Mouse (Mus musculus) forebrain, embryonic 13.5 days (tissue): Measurements from ENCODE around the gene Lrrn1. TPM values are rescaled to one million over a fixed set of nuclear protein-coding genes. Genes with fewer than 3 reads are reported as not detected.
A peak's percentile ranks its signal among the peaks of the same experiment; 100 is the strongest.

Experiments
- ATAC-seq: fragments of 200-750 bp; cut with Nextera tagmentation; 2 replicates; pipeline ENCODE4 v1.8.0; 2017
- H3K27ac ChIP-seq: fragments of 300-500 bp; sonication (generic); 2 replicates; pipeline ENCODE4 v1.5.1; 2015; ENCODE audit warnings: inconsistent platforms, mild to moderate bottlenecking, moderate library complexity
- H3K27me3 ChIP-seq: fragments of 300-500 bp; sonication (generic); 2 replicates; pipeline ENCODE4 v1.6.1; 2015; ENCODE audit warnings: mild to moderate bottlenecking, inconsistent platforms
- H3K36me3 ChIP-seq: fragments of 300-500 bp; sonication (generic); 2 replicates; pipeline ENCODE4 v1.6.1; 2015; ENCODE audit warnings: mild to moderate bottlenecking, inconsistent platforms; ENCODE audit not compliant: poor library complexity, severe bottlenecking
- H3K4me1 ChIP-seq: fragments of 300-500 bp; sonication (generic); 2 replicates; pipeline ENCODE4 v1.6.1; 2015; ENCODE audit warnings: inconsistent platforms
- H3K4me2 ChIP-seq: fragments of 300-500 bp; sonication (generic); 2 replicates; pipeline ENCODE4 v1.6.1; 2015; ENCODE audit warnings: inconsistent platforms, mild to moderate bottlenecking, moderate library complexity
- H3K4me3 ChIP-seq: fragments of 300-500 bp; sonication (generic); 2 replicates; pipeline ENCODE4 v1.5.1; 2015; ENCODE audit warnings: mild to moderate bottlenecking, inconsistent platforms
- H3K9ac ChIP-seq: fragments of 300-500 bp; sonication (generic); 2 replicates; pipeline ENCODE4 v1.6.1; 2015; ENCODE audit warnings: mild to moderate bottlenecking, inconsistent platforms
- H3K9me3 ChIP-seq: fragments of 300-500 bp; sonication (generic); replicated peaks from 2 replicates; pipeline ENCODE4 v1.6.1; 2016; ENCODE audit warnings: inconsistent platforms
- WGBS: fragments of 180-500 bp; shearing (Covaris S2); methylation state at CpG from one replicate; pipeline ENCODE4 v1.1.7; 2015; 5-methylcytosine and 5-hydroxymethylcytosine counted together
- polyA plus RNA-seq: library from polyadenylated mRNA; unstranded; fragments of >200 nt; fragmentation: Nextera tagmentation; extraction: Ambion mirVana; gene quantifications from 2 replicates; pipeline ENCODE4 v1.2.1, GENCODE M21; 2015

Gene Lrrn1
- polyA plus RNA-seq, 1 experiment from 2014 or later = 46.0 TPM

GRCm38 (mm10) chr6:107541918-107542317 is 12.3 kb downstream of the Lrrn1 start:
- peaks cover 10% of the 10 kb centered on the region; the same call in 1 of the 2 replicates for H3K36me3 ChIP-seq
- 0 out of 2 replicates have a peak overlapping the region, but pooled peaks have one; percentile 8 for H3K27ac ChIP-seq
- no peak overlapping the region for H3K9ac ChIP-seq
- 0 out of 2 replicates have a peak, but pooled peaks cover 2% of the 10 kb centered on the region for H3K4me1 ChIP-seq
- ATAC-seq = peak; percentile 84; the same call in 1 of the 2 replicates
- H3K9me3 ChIP-seq = no peaks in the 10 kb centered on the region
- WGBS = 82% methylated on average over 4 of the region's 4 CpGs
- no peak overlapping the region for H3K4me2 ChIP-seq
- H3K27me3 ChIP-seq = no peaks in the 10 kb centered on the region
- H3K4me3 ChIP-seq = no peak overlapping the region

- Histone ChIP-seq H3K4me3 (no peak overlapping the region), H3K4me2 (no peak overlapping the region)
- 76% methylated on average over 2 of the region's 2 CpGs for WGBS
These were observed 16.7 kb downstream of the Lrrn1 start for GRCm38 (mm10) chr6:107546272-107546671.

GRCm38 (mm10) chr6:107552511-107552910 is 22.9 kb downstream of the Lrrn1 start:
- WGBS = 95% methylated on average over 1 of the region's 1 CpGs
- no peak for ATAC-seq
- H3K4me3 ChIP-seq = no peak overlapping the region
- H3K27me3 ChIP-seq = no peaks in the 10 kb centered on the region
- no peak overlapping the region for H3K27ac ChIP-seq
- H3K9me3 ChIP-seq = no peaks in the 10 kb centered on the region
- 0 out of 2 replicates have a peak, but pooled peaks cover 4% of the 10 kb centered on the region for H3K4me1 ChIP-seq
- H3K36me3 ChIP-seq = no peaks in the 10 kb centered on the region
- no peak overlapping the region for H3K4me2 ChIP-seq
- H3K9ac ChIP-seq = no peak overlapping the region

More at GRCm38 (mm10) chr6:107546272-107546671, 16.7 kb downstream of the Lrrn1 start:
- Histone ChIP-seq H3K9me3 (no peaks in the 10 kb centered on the region), H3K27me3 (no peaks in the 10 kb centered on the region), H3K9ac (no peak overlapping the region), H3K27ac (no peak overlapping the region), H3K36me3 (peaks cover 4% of the 10 kb centered on the region; the same call in 1 of the 2 replicates), H3K4me1 (no peaks in the 10 kb centered on the region)
- ATAC-seq = no peak

GRCm38 (mm10) chr6:107555364-107555763 is 25.8 kb downstream of the Lrrn1 start:
- WGBS = 90% methylated on average over 5 of the region's 5 CpGs
- Histone ChIP-seq H3K9ac (no peak overlapping the region), H3K9me3 (no peaks in the 10 kb centered on the region), H3K27ac (no peak overlapping the region), H3K4me1 (0 out of 2 replicates have a peak, but pooled peaks cover 4% of the 10 kb centered on the region), H3K4me2 (no peak overlapping the region), H3K27me3 (no peaks in the 10 kb centered on the region), H3K4me3 (no peak overlapping the region), H3K36me3 (peaks cover 10% of the 10 kb centered on the region; the same call in 1 of the 2 replicates)
- no peak for ATAC-seq

GRCm38 (mm10) chr6:107556996-107557395 is 27.4 kb downstream of the Lrrn1 start:
- no peaks in the 10 kb centered on the region for H3K27me3 ChIP-seq
- no peak overlapping the region for H3K4me3 ChIP-seq
- H3K36me3 ChIP-seq = peaks cover 10% of the 10 kb centered on the region; the same call in 1 of the 2 replicates
- ATAC-seq = peak; percentile 55
- H3K4me2 ChIP-seq = no peak overlapping the region
- no peaks in the 10 kb centered on the region for H3K9me3 ChIP-seq
- 57% methylated on average over 3 of the region's 3 CpGs for WGBS
- no peak overlapping the region for H3K9ac ChIP-seq
- H3K4me1 ChIP-seq = no peaks in the 10 kb centered on the region
- H3K27ac ChIP-seq = no peak overlapping the region

GRCm38 (mm10) chr6:107557806-107558205 is 28.2 kb downstream of the Lrrn1 start:
- whole genome bisulfite sequencing = 84% methylated on average over 3 of the region's 3 CpGs
- peaks cover 10% of the 10 kb centered on the region; the same call in 1 of the 2 replicates for H3K36me3 ChIP-seq
- ATAC-seq = no peak
- H3K4me3 ChIP-seq = no peak overlapping the region
- H3K4me1 ChIP-seq = no peaks in the 10 kb centered on the region
- H3K4me2 ChIP-seq = no peak overlapping the region
- no peak overlapping the region for H3K27ac ChIP-seq
- no peaks in the 10 kb centered on the region for H3K9me3 ChIP-seq
- H3K27me3 ChIP-seq = no peaks in the 10 kb centered on the region
- no peak overlapping the region for H3K9ac ChIP-seq

GRCm38 (mm10) chr6:107562255-107562654 is 32.7 kb downstream of the Lrrn1 start:
- Histone ChIP-seq H3K27me3 (no peaks in the 10 kb centered on the region), H3K9me3 (no peaks in the 10 kb centered on the region), H3K4me3 (no peak overlapping the region), H3K4me2 (no peak overlapping the region), H3K9ac (no peak overlapping the region), H3K4me1 (no peaks in the 10 kb centered on the region), H3K36me3 (peaks cover 16% of the 10 kb centered on the region), H3K27ac (no peak overlapping the region)
- 95% methylated on average over 2 of the region's 2 CpGs for WGBS
- ATAC-seq = no peak

GRCm38 (mm10) chr6:107566944-107567634 is 37.5 kb downstream of the Lrrn1 start:
- 91% methylated on average over 12 of the region's 12 CpGs for WGBS
- no peaks in the 10 kb centered on the region for H3K9me3 ChIP-seq
- H3K9ac ChIP-seq = no peak overlapping the region
- ATAC-seq = no peak
- H3K4me1 ChIP-seq = no peaks in the 10 kb centered on the region
- no peak overlapping the region for H3K4me3 ChIP-seq
- peaks cover 45% of the 10 kb centered on the region for H3K36me3 ChIP-seq
- no peaks in the 10 kb centered on the region for H3K27me3 ChIP-seq
- no peak overlapping the region for H3K27ac ChIP-seq
- H3K4me2 ChIP-seq = no peak overlapping the region

- Histone ChIP-seq H3K27ac (no peak overlapping the region), H3K36me3 (peaks cover 22% of the 10 kb centered on the region), H3K4me1 (peaks cover 4% of the 10 kb centered on the region; the same call in 1 of the 2 replicates), H3K4me2 (no peak overlapping the region), H3K4me3 (no peak overlapping the region), H3K27me3 (no peaks in the 10 kb centered on the region), H3K9ac (no peak overlapping the region), H3K9me3 (no peaks in the 10 kb centered on the region)
- ATAC-seq = no peak
- 93% methylated on average over 3 of the region's 3 CpGs for WGBS
These were observed 45.0 kb downstream of the Lrrn1 start for GRCm38 (mm10) chr6:107574561-107574960.

- 70% methylated on average over 3 of the region's 3 CpGs for WGBS
- H3K9ac ChIP-seq = no peak overlapping the region
These were observed 45.8 kb downstream of the Lrrn1 start for GRCm38 (mm10) chr6:107575405-107575804.

GRCm38 (mm10) chr6:107577309-107577708 is 47.7 kb downstream of the Lrrn1 start:
- Histone ChIP-seq H3K4me1 (peaks cover 4% of the 10 kb centered on the region; the same call in 1 of the 2 replicates), H3K36me3 (peaks cover 6% of the 10 kb centered on the region; the same call in 1 of the 2 replicates), H3K4me3 (no peak overlapping the region), H3K9me3 (no peaks in the 10 kb centered on the region), H3K4me2 (no peak overlapping the region), H3K27ac (no peak overlapping the region), H3K9ac (no peak overlapping the region), H3K27me3 (no peaks in the 10 kb centered on the region)
- ATAC-seq = no peak
- 98% methylated on average over 8 of the region's 8 CpGs for WGBS

More at GRCm38 (mm10) chr6:107575405-107575804, 45.8 kb downstream of the Lrrn1 start:
- no peak for ATAC-seq
- Histone ChIP-seq H3K36me3 (peaks cover 16% of the 10 kb centered on the region; the same call in 1 of the 2 replicates), H3K4me2 (no peak overlapping the region), H3K9me3 (no peaks in the 10 kb centered on the region), H3K27ac (no peak overlapping the region), H3K4me1 (peaks cover 4% of the 10 kb centered on the region; the same call in 1 of the 2 replicates), H3K27me3 (no peaks in the 10 kb centered on the region), H3K4me3 (no peak overlapping the region)

GRCm38 (mm10) chr6:107583759-107584383 is 54.3 kb downstream of the Lrrn1 start:
- Histone ChIP-seq H3K27ac (no peak overlapping the region), H3K4me2 (no peak overlapping the region), H3K27me3 (no peaks in the 10 kb centered on the region), H3K9me3 (no peaks in the 10 kb centered on the region), H3K4me1 (peaks cover 4% of the 10 kb centered on the region; the same call in 1 of the 2 replicates), H3K4me3 (no peak overlapping the region), H3K9ac (no peak overlapping the region), H3K36me3 (no peaks in the 10 kb centered on the region)
- ATAC-seq = peak; percentile 85
- 83% methylated on average over 1 of the region's 1 CpGs for WGBS
